Mouse (Mus musculus) WW6 (cell line): ENCODE data around the gene Lig4.

ENCODE experiments used
- DNase-seq: peaks from one replicate; pipeline ENCODE4 v3.0.0-alpha.2; 2013; ENCODE audit warnings: low read depth, low spot score

The Lig4 gene

GRCm38 (mm10) chr8:9977573-9978314 is at the start of gene Lig4, which contains the start of gene Abhd13:
Lig4 (minus strand) TSS chr8:9977686.
Abhd13 (plus strand) TSS chr8:9977707.
- DNase-seq: peak; percentile 94

GRCm38 (mm10) chr8:10017231-10017630 is 39.7 kb upstream of the Lig4 start:
- DNase-seq: no peak

- no peak for DNase-seq
Measured at GRCm38 (mm10) chr8:10016252-10016651, 38.8 kb upstream of the Lig4 start.

- DNase-seq: no peak
Measured at GRCm38 (mm10) chr8:10007660-10008028, 30.2 kb upstream of the Lig4 start.

DNA sequence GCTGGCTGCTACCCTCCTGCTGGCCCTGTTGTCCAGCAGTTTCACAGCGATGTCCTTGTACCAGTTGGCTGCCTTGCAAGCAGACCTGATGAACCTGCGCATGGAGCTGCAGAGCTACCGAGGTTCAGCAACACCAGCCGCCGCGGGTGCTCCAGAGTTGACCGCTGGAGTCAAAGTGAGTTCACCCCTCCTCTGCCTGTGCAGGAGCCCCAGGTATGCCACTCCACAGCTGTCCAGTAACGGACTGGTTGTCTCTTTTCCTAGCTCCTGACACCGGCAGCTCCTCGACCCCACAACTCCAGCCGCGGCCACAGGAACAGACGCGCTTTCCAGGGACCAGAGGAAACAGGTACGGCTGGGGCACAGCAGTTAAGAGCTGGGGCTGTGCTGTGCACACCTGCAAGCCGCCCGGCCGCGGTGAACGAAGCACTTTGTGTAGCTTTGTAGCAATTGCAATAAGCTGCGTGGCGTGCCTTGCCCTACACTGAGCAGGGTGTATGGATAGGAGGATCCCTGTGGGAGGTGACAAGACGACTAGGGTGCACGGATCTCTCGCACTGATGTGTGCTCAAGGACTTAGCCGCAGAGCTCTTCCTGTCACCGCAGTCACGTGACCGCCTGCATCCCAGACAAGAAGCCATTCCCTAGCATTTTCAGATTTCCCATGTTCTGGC is 29.6 kb upstream of the Lig4 start:
- DNase-seq: peak; percentile 58

DNA sequence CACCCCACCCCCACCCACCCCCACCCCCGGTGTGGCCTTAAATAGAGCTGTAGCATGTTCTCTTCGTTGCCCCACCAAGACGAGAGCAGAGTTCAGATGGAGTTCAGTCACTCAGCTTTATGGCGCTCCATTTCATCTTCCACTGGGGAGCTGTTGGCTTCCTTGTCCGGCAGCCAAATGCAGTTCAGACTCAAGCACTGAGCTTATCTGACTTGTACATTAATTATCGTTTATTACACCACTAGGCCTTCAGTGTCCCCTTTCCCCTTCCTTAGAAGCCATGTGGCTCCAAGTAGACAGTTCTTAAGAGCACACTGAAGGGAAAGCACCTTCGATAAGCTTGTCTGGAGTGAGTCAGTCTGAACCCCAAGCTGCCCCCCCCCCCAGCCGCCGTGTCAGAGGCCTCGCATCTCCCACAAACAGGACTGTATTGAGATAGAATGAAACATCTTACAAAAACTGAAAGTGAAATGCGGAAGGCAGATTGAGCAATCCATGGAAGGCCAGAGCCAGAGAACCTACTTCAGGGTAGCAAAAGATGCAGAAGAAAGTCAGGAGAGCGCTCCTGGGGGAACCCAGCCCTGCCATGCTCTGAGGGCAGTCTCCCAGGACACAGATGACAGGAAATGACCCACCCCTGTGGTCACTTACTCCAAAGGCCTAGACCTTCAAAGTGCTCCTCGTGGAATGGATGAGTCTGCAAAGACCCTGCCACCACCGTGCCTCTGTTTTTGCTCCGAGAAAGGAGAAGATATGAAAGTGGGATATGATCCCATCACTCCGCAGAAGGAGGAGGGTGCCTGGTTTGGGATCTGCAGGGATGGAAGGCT is 28.9 kb upstream of the Lig4 start, which contains the start of gene Tnfsf13b:
Gene Tnfsf13b (plus strand): TSS at position 312 of the 830 bp plus-strand sequence.
- DNase-seq: no peak

DNA sequence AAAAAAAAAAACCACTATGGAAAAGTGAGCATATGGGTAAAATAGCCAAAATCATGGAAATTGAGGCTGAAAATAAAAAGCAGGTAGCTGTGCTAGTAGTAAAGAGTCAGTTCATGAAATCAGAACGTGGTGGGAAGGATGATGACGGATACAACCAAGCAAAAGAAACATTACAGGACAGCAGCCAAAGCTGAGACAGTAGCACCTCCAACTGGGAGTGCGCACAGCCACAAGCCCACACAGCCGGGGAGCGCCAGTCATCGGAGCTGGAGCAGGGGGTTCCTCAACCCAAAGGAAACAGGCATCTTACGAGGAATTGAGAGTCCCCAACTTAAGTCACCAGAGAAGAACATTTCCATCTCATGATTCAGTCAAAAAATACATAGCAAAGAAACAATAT is 26.6 kb upstream of the Lig4 start:
- DNase-seq: no peak

GRCm38 (mm10) chr8:9980188-9980587 is 2.7 kb upstream of the Lig4 start:
- DNase-seq: no peak

DNA sequence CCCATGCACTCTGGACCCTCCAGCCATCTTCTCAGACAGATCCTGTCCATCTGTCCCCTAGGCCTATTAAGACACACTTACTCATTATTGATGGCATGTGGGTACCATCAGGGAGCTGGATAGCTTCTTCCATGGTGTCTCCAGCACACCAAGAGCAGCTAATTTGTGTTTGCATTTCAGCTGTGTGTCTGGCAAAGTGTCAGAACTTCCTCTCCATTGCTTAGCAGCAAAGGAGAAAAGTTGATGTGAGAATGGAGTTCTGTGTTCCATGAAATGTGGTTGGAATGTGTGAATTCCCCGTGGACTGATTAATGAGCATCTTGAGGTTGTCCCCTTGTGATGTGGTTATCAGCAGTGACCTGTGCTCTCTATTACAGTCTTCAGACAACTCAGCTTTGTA is 2.3 kb upstream of the Lig4 start:
- no peak for DNase-seq

DNA sequence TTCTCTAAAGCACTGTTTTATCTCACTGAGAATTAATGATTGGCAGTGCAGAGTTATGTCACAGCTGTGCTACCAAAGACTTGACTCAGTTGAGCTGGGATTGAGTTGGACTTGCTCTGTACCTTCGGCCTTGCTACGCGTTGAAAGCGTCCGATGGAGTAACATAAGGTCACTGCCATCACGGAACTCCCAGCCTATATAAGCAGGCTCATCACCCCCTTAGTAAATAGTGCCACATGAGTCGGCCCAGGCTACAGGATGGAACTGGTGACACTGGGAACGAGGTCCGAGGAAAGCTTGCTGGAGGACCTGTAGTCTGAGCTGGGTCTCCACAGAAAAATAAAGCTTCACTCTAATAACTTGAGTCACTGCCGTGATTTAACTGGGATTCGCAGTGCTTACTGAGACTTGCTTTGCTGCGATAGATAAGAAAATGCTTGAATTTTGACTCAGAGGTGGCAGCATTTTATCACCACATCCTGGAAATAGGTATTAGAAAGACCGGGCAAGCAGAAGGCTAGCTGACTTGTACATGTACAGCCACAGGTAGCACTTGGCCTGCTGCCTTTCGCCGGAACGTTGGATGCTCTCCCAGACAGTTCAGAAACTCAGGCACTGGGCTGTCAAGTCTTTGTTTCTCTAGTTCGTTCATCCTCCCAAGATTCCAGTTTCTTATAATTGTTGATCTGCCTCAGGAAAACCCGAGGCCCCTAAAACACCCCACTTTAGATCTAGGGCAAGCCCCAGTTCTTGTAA is 1.2 kb upstream of the Lig4 start:
- DNase-seq: no peak

DNA sequence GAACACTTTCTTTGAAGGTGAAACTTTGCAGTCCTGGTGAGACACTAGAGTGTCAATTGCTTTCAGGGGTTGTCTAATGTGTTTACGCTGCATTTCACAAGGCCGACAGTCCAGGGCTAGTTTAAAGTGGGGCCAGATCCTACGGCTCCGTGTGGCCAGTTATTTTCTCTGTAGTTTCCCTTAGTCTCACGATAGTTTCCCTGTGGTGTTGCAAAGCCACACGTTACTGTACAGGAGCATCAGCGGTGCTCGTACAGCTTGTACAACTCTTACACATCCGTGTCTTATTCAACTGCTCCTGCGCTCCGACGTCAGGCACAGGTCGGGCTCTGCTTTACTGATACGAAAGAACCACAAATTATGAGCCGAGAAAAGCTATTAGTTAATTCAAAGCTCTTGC is 470 bp downstream of the Lig4 start:
- no peak for DNase-seq

DNA sequence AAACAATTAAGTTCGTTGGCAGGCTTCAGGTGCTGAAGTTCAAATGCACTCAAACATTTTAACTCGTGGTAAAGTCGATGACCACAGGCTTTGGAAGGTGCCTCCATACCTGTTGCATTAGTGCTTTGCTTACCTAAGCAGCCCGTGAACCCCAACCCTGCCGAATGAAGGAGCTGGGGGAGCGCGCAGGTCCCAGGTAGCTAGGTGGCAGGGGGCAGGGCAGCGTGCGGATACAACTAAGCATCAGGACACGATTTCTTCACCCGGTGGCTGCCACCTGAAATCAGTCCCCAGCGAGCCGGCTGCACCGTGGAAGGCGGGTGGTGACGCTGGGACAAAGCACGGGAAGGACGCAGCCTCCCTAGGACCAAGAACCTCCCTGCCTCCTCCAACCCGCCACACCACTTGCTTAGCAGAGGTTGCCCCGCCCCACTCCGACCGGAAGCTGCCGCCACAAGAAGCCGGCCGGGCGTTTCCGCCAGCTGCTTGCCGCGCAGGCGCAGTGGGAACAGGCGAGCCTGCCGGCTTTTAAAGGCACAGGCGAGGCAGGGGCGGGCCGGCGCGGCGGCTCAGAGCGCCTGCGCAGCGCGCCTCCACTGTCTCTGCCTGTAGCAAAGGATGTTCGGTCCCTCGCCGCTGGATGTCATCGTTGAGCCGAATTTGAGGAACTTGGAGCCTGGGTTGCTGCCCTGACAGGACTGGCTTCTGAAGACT is 1.4 kb downstream of the Lig4 start:
- DNase-seq: peak; percentile 95

DNA sequence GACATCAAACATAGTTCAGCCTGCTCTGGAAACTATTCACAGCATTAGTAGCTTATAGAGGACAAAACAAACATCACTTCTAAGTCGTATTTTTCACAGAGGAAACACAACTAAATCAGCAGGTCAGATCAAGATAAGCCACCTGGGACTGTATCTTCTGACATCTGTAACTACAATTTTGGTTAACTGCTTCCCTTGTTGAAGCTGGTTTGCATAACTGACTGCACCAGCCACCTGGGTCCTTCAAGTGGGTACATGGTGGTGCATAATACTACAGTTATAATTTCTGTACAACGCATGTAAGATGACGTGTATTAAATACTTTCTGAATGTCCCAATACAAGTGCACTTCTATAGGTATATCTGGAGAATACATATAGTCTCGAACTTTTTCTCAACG is 2.2 kb downstream of the Lig4 start:
- no peak for DNase-seq

DNA sequence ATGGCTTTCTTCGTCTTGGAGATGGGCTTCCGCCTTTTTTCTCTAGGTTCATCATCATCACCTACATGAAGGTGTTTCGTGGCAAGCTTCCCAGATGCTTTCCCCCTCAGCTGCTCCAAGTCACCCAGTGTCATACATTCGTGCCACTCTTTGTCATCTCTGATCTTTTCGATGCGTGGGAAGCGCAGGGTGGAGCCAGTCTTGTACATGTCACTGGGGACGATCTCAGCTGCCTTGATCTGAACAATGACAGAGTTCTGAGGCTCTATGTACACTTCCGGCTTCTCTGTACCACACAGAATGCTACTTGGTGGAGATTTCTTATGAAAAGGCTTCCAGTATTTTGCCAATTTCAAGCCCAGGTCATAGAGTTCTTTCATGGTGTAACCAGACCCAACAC is 5.6 kb downstream of the Lig4 start:
- DNase-seq: no peak

DNA sequence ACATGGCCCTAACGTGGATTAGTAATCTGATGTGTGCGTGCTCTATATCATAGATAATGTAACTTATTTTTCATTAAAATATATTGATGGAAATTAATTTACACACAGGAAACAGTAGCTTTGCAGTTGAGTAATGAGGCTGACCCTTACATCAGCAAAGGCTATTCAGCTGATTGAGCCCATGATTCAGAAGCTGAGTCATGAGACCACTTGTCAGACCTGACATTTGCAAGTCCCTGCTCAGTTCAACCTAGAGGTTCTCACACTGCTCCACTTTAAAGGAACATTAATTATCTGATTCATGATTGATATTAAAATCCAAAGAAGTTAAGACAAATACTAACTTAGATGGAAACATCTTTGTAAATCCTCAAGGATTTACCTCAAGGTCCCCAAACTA is 17.6 kb downstream of the Lig4 start:
- no peak for DNase-seq

DNA sequence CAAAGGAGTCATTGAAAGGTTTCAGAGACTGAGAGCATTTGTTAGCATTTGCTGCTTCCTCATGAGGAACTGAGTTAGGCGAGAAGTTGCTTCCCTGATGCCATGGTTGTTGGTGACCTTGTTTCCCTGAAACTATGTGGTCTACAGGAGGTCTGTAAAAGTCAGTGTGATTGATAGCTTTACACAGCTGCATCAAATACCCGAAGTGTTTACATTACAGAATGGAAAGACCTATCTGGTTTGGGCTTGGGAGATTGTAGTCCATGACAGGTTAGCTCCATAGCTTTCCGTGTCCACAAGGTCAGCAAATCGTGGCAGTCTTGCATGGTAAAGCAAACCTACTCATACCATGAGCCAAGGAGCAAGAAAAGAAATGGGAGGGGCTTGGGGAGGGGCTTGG is 19.1 kb downstream of the Lig4 start:
- DNase-seq: no peak

DNA sequence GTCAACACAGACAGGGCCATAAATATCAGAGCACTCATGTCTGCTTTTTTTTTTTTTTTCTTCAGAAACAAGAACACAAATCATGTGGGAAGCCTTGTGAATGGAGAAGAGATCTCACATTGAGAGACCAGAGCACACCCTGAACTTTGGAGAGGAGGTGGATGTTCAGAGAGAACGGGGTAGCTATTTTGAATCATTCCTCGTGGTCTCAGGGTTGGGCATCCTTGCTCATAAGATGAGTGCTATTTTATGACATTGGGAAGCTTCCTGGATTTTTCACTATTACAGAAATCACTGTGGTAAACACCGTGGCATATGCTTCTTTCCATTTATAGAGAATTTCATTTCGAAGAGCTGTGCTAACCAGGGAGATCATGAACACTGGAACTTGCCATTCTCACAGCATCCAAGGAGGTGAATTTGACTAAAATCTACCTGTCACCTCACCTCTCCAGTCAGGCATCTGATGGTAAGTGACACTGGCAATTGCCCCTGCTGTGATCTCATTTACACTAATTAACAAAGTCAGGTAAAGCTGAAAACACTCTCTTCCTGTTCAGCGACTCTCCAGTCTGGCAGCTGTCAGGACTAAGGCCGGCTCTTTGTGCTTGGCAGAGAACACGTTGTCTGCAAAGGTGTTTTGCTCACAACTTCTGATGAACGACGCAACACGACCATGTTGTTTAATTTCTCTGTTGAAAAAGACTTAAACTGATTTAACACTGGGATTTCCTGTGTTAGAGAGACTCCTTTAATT is 28.2 kb downstream of the Lig4 start:
- no peak for DNase-seq

- no peak for DNase-seq
Measured at GRCm38 (mm10) chr8:9935574-9935973, 41.9 kb downstream of the Lig4 start.

DNA sequence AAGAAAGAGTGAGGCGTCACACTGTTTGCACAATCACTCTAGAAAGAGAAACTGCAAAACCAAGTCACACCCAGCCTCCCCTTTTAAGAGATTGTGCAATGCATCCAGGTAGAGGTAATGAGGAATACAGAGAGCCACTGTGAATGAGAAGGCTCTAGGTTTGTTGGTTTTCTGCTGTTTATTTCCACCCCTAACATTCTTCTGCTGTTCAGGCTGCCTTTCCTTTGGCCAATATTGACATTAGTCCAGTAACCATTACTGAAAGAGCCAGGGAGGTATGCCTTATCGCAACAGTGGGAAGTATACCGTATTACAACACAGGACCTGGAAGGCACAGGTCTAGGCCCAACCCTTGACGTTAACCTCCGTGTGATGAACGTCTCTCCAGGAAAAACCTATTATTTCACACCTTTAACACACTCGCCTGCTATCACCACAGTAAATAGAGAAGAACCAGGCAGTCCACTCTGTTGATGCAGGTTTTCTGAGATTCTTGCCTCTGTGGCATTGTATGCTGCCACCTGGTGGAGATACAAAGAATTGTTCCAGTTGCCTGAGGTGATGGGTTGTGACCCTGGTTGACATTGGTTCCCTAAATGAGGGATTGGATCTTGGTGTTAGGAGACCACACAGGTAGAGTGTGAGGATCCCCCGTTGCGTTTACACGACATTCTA is 42.5 kb downstream of the Lig4 start:
- peak; percentile 39 for DNase-seq

DNA sequence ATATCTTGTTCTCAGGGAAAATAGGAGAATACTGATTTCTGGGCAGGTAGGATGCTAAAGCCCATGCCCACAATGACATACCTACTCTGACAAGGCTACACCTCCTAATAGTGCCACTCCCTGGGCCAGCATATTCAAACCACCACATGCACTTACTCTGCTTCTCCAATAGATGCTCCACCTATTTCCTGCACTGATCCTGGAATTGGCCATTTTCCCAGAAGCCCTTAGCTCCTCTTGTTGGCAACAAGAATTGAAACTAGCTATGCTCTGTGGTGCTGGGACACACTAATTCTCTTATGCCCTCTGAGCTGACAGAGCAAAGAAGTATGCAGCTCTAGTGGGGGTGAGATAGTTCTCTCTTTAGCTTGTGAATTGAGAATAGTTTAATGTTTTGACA is 44.8 kb downstream of the Lig4 start:
- DNase-seq: no peak
